Mouse (Mus musculus): ENCODE results near the gene Dpp6.

DNA sequence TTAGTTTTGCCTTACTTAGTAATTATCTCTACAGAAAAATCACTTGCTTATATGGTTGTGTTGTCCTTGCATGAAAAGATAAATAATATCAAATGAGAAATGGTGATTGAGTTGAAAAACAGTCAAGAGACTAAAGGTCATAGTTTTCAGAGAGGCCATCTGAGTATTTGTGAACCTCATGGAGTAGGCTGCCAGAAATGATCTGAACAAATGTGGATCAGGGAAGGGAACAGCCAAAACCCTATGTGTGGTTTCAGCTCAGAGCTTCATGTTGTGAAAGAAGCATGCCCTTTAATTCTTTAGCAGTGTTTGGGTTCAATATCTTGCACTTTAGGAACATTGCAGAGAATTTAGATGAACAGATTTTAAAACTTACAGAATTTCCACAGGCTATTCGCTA lies 458.9 kb downstream of the Dpp6 start:
- no peak for TF ChIP-seq CTCF (IDR thresholded peaks at IDR 0.05; ENCODE audit: control insufficient read depth, insufficient read depth, insufficient read length)
- TF ChIP-seq CEBPB (IDR thresholded peaks at IDR 0.05; ENCODE audit: low read depth): no peak
- TF ChIP-seq MAX (IDR thresholded peaks at IDR 0.05): no peak
- TF ChIP-seq MYOG (IDR thresholded peaks at IDR 0.05; ENCODE audit: control insufficient read depth, extremely low read depth, insufficient read length): no peak
- no peak for TF ChIP-seq USF1 (IDR thresholded peaks at IDR 0.05; ENCODE audit: low read depth)

Data from C2C12 (cell line).